Mouse (Mus musculus) liver, postnatal 0 days (tissue): Measurements from ENCODE around the gene Plk2.

Experiments
- CTCF ChIP-seq: sonication (generic); IDR thresholded peaks from 2 replicates; pipeline ENCODE4 v1.5.1; 2016; ENCODE audit warnings: antibody characterized with exemption, low read depth
- EP300 ChIP-seq: IDR thresholded peaks from 2 replicates; pipeline ENCODE4 v1.6.1; 2016; ENCODE audit warnings: antibody characterized with exemption, low read depth, mild to moderate bottlenecking

DNA sequence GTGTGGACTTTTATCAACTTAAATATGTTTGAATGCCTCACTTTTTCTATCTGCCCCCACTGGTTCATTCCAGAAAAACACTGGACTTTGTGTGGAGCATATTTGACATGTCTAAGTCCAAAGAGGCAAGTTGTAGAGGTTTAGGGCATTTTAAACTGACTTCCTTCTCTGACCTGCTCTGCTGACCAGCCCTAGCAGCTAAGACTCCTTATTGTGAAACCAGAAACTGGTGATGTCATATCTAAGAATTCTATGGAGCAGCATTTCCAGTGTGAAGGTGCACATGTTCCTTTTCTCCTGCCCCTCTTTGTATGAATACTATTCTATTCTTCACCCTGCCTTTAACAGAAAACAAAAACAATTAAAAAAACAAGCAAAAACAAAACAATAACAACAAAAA, 36.5 kb downstream of the Plk2 start:
- TF ChIP-seq EP300 (no peak), CTCF (no peak)
